Mouse (Mus musculus): ENCODE data around the gene Prc1.

Gene Prc1

GRCm38 (mm10) chr7:80336932-80337331 lies 42.7 kb downstream of the Prc1 start:
- DNase-seq (ENCODE audit: low spot score): no peak

DNA sequence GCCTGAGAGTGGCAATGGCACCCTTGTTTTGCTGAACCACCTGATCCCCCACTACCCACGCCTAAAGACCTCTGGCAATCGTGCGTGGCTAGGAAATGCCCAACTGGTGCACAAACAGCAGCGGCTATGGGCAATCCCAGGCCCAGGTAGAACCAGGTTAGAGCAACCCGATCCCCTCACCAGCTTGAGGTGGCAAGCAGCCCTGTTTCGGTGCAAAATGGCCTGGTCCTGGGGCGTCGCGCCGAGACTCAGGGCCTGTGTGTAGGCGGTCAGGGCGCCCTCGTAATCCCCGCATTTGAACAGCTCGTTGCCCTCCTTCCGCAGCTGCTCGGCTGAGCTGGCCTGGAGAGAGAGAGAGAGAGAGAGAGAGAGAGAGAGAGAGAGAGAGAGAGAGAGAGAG lies 45.1 kb downstream of the Prc1 start:
- DNase-seq (ENCODE audit: low spot score): no peak

DNA sequence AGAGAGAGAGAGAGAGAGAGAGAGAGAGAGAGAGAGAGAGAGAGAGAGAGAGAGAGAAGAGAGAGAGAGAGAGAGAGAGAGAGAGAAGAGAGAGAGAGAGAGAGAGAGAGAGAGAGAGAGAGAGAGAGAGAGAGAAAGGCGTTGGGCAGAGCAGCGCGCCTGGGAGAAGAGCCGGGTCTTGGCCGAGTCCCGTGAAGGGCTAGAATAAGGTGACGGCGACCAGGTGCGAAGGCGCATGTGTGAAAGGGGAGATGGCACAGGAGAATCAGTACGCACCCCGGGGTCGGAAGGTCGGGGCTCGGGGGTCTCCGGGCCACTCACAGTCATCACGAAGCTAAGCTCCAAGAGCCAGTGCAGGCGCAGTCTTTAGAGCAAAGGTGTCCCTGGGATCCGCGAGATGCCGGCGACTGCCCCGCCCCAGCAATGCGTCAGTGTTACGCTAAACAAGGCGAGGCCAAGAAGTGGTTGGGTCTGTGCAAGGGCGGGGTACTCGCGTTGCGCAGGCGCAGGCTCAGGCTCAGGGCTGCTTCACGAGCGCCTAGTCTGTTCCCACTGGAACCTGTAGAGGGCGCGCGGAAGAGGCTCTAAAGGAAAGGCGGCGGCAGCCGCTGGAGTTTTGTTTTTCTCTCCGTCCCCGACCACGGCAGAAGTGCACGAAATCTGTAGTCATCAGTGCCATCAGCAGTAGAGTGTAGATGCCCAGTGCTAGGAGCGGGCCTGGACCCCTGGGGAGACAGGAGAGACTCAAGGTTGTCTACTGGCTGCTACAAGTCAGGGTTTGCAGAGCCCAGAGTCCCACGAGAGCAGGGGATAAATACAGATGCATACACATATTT lies 45.8 kb downstream of the Prc1 start:
- DNase-seq (ENCODE audit: low spot score): peak; percentile 95

- peak; percentile 41 for DNase-seq (ENCODE audit: low spot score)
These were observed 46.5 kb downstream of the Prc1 start, which contains the start of gene Unc45a for GRCm38 (mm10) chr7:80340793-80341192. Unc45a (minus strand) TSS chr7:80341005.

DNA sequence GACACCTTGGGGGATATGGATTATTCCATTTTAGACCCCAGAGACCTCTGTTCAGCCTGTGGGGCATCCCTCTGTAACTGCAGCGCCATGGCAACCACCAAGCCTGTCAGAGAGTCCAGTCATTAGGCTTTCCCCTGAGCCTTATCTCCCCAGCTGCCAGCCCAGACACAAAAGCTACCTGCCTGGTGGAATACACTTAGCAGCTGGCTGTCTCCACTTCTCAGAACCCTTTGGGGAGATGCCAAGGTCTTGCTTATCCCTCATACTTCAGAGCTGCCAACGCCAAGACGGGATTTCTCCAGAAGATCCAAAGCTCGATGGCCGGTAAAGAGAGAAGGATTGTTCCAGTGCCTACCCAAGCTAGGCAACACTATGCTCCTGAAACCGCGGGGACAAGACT lies 47.5 kb downstream of the Prc1 start:
- no peak for DNase-seq (ENCODE audit: low spot score)

DNA sequence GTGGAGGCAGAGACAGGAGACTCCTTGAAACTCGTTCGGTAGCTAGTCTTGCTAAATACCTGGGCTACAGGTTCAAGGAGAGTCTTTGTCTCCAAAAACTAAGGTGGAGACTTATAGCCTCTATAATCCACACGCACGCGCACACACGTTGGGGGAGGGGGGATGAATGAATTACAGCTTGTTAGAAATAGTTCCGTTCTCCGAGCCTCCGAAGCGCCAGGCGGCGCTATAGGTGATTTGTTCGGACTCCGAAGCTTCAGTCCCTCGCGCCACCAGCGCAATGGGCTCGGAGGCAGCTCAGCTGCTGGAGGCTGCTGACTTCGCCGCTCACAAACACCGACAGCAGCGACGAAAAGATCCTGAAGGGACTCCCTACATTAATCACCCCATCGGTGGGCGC lies 48.6 kb downstream of the Prc1 start, which contains the start of gene Hddc3:
TSS of gene Hddc3 (plus strand) at position 247 of the 400 bp plus-strand sequence.
- peak; percentile 91 for DNase-seq (ENCODE audit: low spot score)

DNA sequence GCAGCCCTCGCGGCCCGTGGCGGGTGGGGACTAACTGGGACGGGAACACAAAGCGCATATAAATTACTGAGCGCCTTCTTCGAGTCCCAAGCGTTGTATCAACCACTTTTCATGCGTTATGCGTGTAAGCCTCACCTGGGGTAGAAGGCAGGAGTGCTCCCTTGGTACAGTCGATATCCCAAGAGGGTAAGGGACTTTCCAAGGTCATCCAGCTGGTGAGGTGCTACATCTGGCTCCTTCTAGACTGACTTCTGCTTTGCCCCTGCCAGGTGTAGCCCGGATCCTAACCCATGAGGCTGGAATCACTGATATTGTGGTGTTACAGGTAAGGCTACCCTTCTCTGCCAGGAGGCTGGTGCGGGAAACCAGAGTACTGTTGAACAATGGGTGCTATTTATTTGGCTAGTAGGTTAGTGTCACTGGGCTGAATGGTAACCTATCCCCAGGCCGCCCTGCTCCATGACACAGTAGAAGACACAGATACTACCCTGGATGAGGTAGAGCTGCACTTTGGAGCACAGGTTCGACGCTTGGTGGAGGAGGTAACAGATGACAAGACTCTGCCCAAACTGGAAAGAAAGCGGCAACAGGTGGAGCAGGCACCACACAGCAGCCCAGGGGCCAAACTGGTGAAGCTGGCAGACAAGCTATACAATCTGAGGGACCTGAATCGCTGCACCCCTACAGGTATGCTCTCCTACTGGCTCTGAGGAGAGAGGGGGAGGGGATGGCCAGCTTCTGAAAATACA lies 49.2 kb downstream of the Prc1 start:
- no peak for DNase-seq (ENCODE audit: low spot score)

DNA sequence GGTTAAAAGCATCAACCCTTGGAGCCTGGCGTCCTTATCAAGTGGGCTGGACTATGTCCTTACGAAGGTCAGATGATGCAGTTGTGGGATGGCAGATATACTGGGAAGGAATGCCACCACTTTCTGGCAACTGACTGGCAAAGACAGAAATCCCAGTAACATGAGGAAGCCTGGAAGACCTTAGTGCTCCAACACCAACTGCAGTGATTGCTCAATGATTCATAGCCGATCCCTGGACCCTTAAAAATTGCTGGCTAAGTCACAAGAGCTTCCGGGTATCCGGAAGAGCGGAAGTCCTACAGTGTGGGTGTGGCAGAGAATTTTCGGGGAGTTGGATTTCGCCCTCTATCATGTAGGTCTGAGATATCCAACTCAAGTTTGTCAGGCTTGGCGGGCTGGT lies 51.9 kb downstream of the Prc1 start:
- DNase-seq (ENCODE audit: low spot score): no peak

DNA sequence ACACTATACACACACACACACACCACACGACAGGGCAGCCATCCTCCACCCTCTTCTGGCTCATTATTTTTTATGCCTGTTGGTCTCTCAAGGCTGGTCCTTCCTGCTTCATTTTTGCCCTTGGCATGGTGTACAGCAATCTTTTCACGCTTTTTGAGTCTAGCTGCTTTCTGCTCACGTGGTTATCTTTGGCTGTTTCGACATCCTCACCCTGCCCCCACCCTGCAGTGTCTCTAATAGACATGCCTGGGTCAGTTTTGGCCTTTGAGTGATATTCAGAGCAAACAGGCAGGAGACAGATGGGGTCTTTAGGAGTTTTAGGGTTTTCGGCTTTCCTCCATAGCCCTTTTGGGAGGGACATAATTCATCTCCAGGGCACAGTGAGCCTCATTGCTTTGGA lies 52.6 kb downstream of the Prc1 start:
- DNase-seq (ENCODE audit: low spot score): no peak

- DNase-seq (ENCODE audit: low spot score): no peak
These were observed 53.7 kb downstream of the Prc1 start for GRCm38 (mm10) chr7:80347670-80348586.

DNA sequence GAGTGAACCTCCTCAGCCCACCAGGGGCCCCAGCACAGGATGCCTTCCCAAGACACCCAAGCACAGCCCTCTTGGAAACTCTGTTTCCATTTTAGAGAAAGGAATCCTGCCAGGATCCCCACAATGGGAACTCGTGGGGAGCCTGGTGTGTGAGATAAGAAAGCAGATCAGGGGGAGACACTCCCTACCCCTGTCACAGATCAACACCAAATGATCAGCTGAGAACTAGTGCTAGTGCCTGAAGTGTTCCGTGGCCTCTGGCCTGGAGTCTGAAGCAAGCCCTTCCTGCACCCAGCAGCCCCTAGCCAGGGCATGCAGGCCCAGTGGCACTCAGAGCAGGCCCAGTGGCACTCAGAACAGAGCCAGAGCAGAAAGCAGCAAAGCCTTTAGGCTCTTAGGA lies 56.6 kb downstream of the Prc1 start:
- no peak for DNase-seq (ENCODE audit: low spot score)

DNA sequence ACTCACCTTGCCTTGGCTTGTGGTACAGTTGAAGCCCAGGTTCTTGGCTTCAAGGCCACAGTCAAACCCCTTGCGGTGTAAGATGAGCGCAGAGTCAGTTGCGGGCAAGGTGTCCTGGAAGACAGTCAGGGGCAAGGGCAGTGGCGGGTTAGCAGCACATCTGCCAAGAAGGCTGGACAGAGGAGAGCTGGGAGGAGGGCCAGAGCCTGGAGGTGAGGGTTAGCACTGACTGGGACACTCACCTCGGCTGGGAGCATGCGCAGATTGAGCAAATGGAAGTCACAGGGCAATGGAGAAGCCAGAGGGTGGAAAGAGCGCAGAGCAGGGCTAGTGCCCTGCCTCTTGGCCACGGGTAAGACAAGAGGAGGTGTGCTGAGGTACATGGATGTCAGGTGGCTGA lies 58.7 kb downstream of the Prc1 start:
- DNase-seq (ENCODE audit: low spot score): no peak

- DNase-seq (ENCODE audit: low spot score): no peak
These were observed 62.1 kb downstream of the Prc1 start for GRCm38 (mm10) chr7:80356351-80356750.

GRCm38 (mm10) chr7:80357156-80357555 lies 62.9 kb downstream of the Prc1 start:
- no peak for DNase-seq (ENCODE audit: low spot score)

DNA sequence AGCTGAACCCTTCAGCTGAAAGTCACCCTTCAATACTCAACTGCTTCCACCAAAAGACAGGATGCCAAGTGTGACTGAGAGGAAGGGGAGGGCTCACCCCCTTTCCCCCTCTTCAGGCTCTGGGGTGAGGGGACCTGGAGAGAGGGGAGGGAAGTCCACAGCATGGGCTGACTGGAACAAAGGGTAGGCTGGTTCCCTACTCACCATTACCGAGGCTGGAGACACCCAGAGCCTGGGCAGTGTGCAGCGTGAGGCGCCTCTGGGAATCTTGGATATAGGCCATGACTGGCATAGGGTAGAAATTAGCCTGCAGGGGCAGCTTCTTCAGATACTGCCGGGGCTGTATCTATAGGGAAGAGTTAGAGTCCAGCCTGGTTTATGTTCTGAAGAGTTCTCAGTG lies 63.8 kb downstream of the Prc1 start:
- DNase-seq (ENCODE audit: low spot score): no peak

- DNase-seq (ENCODE audit: low spot score): no peak
These were observed 66.2 kb downstream of the Prc1 start for GRCm38 (mm10) chr7:80360435-80360834.

DNA sequence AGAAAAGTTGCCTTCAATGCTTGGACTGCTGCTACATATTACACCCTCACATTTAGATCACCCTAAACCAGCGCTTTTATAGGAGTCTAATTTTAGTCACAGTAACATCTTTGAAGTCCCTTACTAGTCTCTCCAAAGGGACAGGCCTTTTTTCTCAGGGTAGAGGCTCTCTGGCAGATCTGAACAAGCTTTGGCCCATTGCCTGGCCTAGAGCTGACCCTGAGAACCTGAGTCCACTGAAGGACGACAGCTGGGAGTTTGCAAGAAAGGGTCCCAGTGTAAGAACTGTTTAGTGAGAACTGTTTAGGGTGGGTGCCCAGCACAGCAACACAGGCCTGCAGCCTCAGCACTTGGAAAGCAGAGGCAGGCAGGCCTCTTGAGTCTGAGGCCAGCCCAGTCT lies 71.5 kb downstream of the Prc1 start:
- DNase-seq (ENCODE audit: low spot score): no peak

Measured in ovary, postnatal 14 days (tissue).